Mouse (Mus musculus): ENCODE measurements around the gene Clip4.

DNA sequence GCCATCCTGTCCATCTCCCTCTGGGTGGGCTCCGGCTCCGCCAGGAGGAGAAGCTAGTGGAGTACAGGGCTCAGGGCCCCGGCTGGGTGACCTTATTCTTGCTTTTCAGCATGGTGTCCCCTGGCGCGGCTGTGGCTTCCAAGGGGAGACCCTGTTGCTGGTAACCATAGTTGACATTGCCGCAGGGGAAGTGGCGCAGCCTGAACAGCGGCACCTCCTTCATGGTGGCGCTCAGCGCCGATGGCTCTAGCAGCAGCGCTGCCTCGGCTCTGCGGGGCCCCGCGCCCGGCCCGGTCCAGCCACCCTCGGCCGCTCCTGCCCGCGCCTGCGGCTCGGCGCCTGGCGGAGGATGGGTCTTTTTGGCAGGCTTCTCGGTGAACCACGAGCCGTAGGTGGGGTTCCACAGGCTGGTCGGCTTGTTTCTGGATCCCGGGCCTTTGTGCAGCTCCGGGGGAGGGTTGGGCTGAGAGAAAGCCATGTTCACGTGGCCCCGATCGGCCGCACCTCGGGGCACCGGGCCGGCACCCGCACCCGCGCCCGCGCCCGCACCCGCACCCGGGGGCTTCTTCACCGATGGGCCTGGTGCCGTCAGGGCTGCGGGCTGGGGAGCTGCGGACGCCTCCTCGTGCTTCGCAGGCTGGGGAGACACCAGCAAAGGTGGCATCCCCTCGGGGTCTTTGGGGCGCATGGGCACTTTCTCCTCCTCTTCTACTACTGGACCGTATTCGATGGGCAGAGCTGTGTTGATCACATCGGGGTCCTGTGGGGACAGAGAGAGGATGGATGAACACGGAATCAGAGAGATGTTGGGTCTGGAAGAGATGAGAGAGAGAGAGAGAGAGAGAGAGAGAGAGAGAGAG lies 101.3 kb downstream of the Clip4 start:
- TF ChIP-seq CTCF (conservative IDR thresholded peaks at IDR 0.05; ENCODE audit: insufficient read depth, insufficient read length, low read depth, low read length) (no peak), POLR2A (IDR thresholded peaks at IDR 0.05; ENCODE audit: low read depth, low read length) (no peak)
